Mouse (Mus musculus): Measurements from ENCODE around the gene Tcp11x2.

Gene Tcp11x2

GRCm38 (mm10) chrX:135693633-135694032 is at the start of gene Tcp11x2:
TSS of gene Tcp11x2 (minus strand) at chrX:135693790.
- no peak for DNase-seq (ENCODE audit: low spot score)

- no peak for DNase-seq (ENCODE audit: low spot score)
Observed at GRCm38 (mm10) chrX:135743056-135743355, 49.4 kb upstream of the Tcp11x2 start.

DNA sequence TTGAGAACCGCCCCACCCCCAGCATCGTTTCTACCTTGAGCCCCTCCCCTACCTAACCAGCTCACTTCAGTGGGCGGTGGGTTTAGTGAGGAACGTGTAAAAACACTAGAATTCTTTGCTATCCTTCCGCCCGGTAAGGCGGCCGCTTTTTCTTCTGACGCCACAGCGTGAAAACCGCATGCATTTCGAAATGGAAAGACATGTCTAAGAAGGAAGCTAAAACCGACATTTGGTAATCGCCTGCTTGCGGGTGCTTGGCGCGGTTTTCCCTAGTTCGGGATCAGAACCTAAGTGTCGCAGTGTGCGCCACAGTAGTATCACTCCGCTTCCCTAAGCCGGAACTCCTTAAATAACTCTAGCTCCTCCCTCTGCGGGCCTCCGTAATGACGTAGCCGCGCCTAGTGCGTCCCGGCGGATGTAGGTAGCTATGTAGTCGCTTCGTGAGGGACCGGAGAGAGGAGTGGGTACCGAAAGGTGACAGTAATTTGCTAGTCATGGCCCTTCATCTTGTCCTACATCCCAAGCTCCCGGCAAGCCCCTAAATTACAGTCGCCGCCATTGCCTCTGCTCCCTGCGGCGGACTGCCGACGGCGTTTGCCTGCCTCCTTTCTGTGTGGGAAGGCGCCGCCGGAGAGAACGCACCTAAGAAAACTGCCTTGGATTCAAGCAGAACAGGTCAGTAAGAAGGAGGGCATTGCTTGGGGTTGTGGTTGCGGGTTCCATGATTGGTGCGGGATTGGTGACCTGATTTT is 48.9 kb upstream of the Tcp11x2 start, which contains the start of the genes Armcx5 and Gprasp1:
Gene Armcx5, plus strand, starts transcription at position 430 of the 752 bp plus-strand sequence.
Gene Gprasp1, plus strand, starts transcription at position 430 of the 752 bp plus-strand sequence.
- peak; percentile 91 for DNase-seq (ENCODE audit: low spot score)

DNA sequence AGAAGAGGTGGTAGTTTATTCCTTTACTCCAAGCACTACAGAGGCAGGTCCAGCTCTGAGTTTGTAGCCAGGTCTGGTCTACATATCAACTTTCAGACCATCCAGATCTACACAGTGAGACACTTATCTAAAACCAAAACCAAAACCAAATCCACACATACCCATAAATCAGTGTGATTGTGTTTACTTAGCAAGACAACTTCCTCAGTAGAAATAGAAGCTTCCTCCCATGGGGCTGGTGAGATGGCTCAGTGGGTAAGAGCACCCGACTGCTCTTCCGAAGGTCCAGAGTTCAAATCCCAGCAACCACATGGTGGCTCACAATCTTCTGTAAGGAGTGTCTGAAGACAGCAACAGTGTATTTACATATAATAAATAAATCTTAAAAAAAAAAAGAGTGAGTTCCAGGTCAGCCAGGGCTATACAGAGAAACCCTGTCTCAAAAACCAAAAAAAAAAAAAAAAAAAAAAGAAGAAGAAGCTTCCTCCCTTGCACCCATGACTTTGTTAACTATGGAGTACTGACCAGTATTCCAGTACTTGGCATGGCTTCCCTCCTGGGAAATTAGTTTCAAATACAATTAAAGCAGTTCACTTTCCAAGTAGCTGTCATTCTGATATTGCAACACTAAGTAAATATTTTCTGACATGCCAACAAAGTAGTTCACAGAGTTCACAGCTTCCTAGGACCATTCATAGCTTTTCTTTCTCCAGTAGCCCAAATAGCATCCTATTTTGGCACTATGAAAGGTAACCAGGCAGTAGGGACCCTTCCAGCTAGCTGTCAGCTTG is 45.3 kb upstream of the Tcp11x2 start:
- DNase-seq (ENCODE audit: low spot score) = no peak

DNA sequence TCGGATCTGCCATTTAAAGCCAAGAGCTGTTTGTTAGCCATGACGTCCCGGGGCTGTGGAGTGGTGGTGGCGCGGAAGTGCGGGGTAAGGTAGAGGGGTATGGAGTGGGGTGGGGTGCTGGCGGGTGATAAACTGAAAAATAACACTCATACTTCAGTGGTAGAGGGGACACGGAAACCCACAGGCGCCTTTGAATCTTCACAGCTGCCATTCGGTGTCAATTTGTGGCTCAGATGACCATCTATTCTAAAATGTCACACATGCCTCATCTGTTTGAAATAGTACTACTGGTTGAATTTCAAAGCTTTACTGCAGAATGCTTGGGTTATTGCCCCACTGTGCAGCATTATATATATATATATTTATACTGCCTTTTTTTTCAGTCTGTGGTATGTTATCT is 31.6 kb upstream of the Tcp11x2 start, which contains the start of gene Tmsb15a:
Gene Tmsb15a, minus strand, starts transcription at position 101 of the 400 bp plus-strand sequence.
- DNase-seq (ENCODE audit: low spot score) = no peak

- no peak for DNase-seq (ENCODE audit: low spot score)
Observed at GRCm38 (mm10) chrX:135712845-135713244, 19.3 kb upstream of the Tcp11x2 start.

DNA sequence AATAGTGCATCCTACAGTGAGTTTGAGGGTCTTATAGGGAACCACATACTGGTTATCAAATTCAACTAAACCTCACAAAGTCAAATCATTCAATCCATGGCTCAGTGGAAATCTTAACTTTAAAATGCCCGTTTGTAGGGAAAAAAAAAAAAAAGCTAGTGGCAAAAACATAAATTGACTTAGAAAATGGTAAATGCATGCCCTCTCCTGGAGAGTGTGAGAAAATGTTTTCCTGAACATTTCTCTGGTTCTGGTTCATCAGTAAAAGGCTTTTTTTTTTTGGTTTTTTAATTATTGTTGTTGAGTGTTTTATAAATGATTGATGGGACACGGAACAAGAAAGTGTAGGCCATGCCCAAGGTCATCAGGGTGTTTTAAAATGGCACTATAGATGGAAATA is 10.8 kb upstream of the Tcp11x2 start:
- DNase-seq (ENCODE audit: low spot score) = no peak

GRCm38 (mm10) chrX:135703111-135703510 is 9.5 kb upstream of the Tcp11x2 start:
- no peak for DNase-seq (ENCODE audit: low spot score)

GRCm38 (mm10) chrX:135687802-135688201 is 5.8 kb downstream of the Tcp11x2 start:
- DNase-seq (ENCODE audit: low spot score) = no peak

- DNase-seq (ENCODE audit: low spot score) = no peak
Observed at GRCm38 (mm10) chrX:135681858-135682257, 11.7 kb downstream of the Tcp11x2 start.

DNA sequence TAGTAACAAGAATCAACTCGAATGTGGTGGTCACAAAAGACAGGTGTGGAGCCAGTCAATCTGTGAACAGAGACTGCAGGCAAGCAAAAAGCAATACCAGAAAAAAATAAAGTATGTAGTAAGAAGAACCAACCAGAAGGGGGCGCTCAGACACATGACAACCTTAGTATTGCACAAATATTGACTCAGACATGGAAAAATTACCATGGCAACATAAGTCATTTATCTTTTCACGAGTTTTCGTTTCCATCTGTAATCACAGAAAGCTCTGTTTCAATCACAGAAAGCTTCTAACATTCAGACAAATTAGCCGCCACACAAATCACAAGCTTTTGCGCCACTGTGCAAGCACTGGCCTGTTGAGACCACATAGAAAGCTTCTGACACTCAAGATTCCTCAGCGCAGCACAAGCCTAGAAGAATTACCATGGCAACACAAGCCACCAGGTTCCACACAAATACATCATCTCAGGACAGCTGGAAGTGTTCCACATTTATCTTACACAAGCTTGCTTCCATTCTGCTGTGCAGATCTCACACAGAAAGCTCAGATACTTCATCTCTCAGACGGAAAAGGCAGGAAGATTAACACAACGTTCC is 41.3 kb downstream of the Tcp11x2 start:
- DNase-seq (ENCODE audit: low spot score) = peak; percentile 50

- no peak for DNase-seq (ENCODE audit: low spot score)
Observed at GRCm38 (mm10) chrX:135627605-135628004, 66.0 kb downstream of the Tcp11x2 start, which contains the start of gene Prame. TSS of gene Prame (minus strand) at chrX:135627705.

Data from embryo, embryonic 10.5 days (tissue).